Mouse (Mus musculus) heart, postnatal 0 days (tissue): Measurements from ENCODE around the gene Tsga13.

Source experiments
- CTCF ChIP-seq: IDR thresholded peaks from 2 replicates; pipeline ENCODE4 v1.5.1; 2016; ENCODE audit warnings: antibody characterized with exemption, control low read depth, low read depth
- EP300 ChIP-seq: IDR thresholded peaks from 2 replicates; pipeline ENCODE4 v1.6.1; 2016; ENCODE audit warnings: antibody characterized with exemption, low read depth

- no peak for TF ChIP-seq EP300
- no peak for TF ChIP-seq CTCF
Observed at GRCm38 (mm10) chr6:30896986-30897327, 18.4 kb downstream of the Tsga13 start.
